Mouse (Mus musculus) gonadal fat pad, adult 2 months (tissue): Measurements from ENCODE around the gene Tgfbr3. TPM values are rescaled to one million over a fixed set of nuclear protein-coding genes. Genes with fewer than 3 reads are reported as not detected.

Source experiments
- DNase-seq: peaks from one replicate; pipeline ENCODE4 v3.0.0-alpha.2; 2012; ENCODE audit warnings: low read depth
- polyA plus RNA-seq: library from polyadenylated mRNA; depleted of rRNA; stranded (reverse); fragments of >200 nt; gene quantifications from 2 replicates; pipeline ENCODE4 v1.2.3, GENCODE M21; 2012

The Tgfbr3 gene
- polyA plus RNA-seq, 1 experiment, result 27.1 TPM

DNA sequence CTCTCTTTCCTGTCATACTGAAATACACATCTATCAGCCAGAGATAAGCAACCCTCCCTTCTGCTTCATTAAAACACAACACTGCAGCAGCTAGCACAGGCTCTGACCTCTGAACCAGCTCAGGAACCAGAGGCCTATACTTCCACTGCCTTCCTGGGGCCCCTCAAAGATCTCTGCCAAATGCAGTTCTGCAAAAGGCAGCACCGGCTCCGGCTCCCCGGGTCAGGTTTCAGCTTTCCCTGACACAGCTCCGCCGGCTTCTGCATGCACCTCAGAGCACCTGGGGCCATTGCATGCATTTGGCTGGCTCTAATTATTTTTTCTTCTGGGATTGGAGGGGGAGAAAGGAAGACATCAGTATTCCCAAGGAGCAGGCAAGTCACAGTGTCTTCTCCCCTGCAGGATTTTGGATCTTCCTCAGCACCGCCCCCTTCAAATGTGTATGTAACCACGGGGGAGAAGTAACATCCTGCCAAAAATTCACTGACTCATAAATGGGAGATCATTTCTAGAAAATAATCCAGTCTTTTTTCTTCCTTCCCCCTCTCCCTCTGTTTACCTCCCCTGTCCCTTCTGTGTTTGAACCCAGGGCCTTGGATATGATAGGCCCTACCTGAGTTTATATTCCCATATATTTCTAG is 178.4 kb downstream of the Tgfbr3 start:
- DNase-seq, result no peak

DNA sequence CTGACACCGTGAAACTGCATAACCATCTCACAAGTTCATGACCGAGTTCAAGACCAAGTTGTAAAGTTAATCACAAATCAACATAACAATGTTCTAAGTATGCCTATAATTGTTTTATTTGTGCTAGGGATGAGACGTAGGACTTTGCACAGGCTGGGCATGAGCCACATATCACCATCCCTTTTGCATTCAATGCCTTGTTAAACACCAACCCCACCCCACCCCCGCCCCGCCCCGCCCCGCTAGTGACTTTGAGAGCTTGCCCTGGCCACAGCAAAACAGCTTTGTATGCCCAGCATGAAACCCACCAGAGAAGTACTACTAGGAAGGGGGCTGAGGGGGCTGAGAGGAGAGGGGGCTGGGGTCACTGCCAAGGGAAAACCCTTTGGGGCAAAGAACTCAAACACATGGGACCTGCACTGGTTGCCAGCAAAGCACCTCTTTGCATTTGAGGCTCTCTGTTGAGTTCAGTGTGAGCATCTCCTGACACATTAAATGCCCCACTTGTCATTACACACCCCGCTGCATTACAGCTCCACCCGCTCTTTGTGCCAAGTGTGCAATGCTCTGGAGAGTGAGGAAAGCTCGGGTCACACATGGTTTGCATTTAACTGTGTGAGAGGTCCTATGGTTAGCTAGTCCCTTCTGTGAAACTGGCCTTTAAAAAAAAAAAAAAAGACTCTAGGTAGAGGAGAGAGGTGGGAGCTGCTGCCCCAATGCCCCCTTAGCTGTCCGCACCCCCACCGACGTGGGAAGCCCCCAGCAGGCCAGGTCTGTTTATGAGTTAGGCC is 179.1 kb downstream of the Tgfbr3 start:
- no peak for DNase-seq

DNA sequence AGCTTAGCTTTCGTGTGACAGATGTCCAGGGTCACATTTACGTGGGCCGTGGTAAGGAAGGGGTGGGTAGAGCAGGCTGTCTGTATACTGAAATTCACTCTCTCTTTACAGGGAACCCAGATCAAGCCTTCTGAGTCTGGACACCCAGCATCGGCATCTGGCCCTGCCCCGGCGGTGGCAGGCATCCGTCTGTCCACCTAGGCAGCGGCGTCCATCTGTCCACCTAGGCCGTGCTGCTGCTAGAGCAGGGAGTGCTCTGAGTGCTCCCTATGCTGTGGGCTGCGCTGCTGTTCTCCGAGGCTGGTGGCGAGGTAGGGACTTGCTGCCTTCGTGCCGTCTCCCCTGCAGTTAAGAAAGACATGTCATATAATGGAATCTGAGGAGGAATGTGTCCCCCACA is 180.0 kb downstream of the Tgfbr3 start:
- DNase-seq, result no peak

DNA sequence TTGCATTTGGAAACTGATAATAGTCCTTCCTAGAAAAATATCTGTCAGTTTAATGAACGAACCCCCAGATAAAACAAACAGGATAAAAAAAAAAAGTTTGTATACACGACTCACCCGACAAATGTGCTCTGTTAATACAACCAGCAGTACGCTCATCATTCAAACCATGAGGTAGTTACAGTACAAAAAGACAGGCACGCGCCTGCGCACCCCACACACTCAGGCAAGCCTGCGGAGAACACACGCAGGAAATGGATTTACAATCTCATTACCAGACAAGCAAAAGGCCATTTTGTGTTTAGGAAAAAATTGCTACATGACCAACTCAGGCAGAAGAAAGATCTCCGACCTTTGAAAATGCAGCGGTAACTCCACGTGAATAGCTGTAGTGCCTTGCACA is 182.6 kb downstream of the Tgfbr3 start:
- DNase-seq, result no peak

DNA sequence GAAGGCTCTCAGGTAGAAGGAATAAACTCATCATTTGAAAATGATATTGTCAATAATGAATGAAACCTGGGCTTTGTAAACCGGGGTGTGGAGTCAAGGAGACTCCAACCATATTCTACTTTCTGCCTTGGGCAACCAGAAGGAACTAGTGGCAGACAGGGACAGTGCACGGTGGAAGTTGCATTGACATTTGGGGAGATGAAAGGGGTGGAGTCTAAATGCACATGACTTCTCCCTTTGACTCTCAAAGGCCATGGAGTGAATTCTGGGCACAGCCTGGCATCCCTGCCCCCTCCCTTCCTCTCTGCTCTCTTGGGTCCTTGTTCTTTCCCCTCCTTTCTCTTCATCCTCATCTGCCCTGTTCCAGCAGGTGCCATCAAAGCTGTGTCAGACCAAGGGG is 183.3 kb downstream of the Tgfbr3 start:
- DNase-seq, result no peak

DNA sequence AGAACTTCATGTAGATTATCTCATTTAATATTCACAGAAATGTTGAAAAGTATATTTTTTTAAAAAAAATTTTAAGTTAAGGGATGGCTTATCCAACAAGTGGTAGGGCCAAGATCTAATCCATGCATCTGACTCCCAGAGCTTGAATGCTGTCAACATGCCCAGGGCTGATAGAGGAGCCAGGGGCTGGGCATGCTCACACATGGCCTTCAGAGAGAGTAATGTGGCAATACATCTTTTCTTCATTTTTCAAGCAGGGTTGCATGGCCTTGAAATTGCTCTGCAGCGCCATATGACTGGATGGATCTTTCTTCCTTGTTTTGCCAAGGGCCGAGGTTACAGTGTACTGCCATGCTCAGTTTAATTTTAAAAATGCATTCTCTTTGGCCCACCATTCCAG is 185.8 kb downstream of the Tgfbr3 start:
- DNase-seq, result no peak

DNA sequence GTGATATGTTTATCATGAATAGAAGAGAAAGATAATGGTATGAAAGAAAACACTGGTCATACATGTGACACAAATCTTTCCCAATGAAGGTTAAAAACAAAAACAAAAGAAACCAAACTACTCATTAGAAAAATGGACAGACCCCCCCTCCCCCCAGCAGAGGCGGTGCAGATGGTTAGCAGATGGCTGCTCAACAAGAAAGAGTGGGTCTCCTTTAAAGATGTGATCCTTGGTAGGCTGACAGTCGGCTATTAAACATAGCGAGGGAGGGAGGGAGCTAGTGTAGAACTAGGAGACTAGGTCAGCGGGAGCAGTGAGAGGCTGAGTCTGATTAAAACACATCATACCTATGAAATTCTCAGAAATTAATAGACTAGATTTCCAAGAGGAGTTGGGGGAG is 186.5 kb downstream of the Tgfbr3 start:
- no peak for DNase-seq

DNA sequence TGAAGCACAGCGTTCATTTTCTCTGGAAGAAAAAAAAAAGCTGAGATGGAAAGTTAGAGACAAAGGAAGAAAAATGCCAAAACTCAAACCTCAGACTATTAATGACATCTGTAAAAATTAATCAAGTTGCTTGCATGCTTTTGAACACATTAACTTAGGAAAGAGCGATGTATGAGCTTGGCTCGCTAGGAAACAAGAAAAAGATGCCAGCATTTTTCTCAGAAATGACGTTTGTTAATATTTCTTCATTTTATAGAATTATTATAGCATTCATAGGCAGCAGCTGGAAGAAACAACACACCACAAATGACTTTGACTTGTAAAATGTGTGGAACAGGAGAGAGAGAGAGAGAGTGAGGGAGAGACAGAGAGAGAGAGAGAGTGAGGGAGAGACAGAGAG is 187.7 kb downstream of the Tgfbr3 start:
- DNase-seq, result no peak

DNA sequence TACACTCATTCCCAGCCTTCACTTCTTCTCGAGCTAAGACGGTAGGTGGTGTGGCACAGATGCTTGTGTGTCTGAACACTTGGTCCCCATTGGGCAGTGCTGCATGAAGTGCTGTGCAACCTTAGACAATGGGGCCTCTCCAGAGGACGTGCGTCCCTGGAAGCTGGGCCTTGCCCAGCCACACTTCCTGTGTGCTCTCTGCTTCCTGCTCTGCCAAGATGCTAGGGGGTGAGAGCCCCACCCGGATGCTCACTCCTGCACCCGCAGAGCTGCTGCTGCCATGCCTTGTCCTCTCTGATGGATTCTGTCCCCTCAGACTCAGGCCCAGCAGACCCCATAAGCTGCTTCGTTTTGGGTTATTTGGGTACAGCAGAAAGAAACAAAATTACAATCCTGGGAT is 188.3 kb downstream of the Tgfbr3 start:
- DNase-seq, result no peak

DNA sequence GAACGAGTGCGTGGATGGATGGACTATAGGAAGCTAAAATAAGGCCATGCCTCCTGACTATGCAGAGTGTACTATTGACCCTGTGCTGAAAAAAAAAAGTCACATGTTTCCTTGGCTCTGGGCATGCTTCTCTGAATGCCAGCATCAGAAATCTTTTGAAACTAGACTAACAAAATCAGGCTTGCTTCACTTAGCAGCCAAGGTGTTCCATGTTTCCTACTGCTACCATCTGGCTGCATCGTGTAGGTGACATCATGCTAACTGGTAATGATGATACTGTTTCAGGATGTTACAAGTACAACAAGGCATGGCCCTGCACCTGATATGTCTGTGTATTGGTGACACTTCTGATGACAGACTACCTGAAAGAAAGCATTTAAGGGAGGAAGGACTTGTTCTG is 189.8 kb downstream of the Tgfbr3 start:
- DNase-seq, result no peak

DNA sequence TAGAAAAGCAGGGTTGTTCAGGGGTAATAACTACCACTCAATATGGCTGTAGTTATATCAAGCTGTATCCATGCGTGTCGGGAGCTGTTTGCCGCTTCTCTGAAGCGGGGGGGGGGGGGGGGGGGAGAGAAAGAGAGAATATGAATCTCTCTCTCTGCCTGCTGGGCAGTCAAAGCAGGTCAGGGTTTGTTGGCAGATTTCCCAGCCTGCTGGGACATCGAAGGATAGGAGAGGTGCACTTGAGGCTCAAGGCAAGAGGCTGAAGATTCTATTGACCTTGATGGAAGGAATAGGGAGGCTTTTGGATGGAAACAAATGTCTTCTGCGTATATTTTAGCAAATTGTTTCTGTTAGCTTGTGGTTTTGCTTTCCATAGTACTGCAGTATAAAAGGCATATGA is 190.4 kb downstream of the Tgfbr3 start:
- no peak for DNase-seq

DNA sequence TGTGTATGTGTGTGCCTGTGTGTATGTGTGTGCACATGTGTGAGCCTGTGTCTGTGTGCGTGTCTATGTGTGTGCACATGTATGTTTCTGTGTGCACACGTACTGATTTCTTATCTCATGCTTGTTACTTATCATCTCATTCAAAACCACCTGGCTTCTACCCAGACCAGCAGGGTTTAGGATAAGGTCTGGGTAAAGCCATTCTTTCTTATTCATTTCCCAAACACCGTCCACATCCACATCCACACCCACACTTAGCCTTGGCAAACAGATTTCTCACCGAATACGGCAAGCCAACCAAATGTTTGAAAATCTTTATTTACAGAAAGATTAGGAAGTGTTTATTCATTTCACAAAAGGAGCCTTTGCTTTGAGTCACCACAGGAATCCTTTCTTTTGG is 191.4 kb downstream of the Tgfbr3 start:
- DNase-seq, result no peak

DNA sequence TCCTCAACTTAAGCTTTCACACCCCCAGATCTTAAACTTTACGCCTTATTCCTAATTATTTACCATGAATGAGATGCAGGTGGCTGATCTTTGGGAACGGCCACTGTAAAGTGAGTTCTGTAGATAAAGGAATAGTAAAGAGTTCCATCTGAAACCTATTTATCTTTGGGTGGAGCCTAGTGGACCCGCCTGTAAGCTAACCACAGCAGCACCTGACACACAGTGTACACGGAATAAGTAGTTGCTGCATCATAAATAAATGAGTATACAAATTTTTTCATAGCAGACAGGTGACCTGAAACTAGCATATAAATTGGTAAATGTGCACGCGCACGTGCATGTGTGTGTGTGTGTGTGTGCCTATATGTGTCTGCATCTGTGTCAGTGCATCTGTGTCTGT is 192.1 kb downstream of the Tgfbr3 start:
- DNase-seq, result no peak

DNA sequence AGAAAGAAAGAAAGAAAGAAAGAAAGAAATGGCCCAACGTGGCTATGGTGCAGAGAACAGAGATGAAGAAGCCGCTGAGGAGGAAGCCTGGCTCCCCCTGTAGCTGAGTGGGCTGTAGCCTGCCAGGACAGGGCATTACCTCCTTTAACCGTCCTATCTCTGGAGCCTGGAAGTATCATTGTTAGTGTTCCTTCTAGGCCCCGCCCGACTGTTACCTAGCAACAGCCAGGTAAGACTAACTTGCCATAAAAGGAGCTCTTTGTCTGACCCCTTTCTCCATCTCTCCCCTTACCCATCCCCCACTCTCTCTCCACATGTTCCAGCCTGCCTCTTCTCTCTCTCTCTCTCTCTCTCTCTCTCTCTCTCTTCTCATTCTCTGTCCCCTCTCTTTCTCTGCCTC is 195.2 kb downstream of the Tgfbr3 start:
- DNase-seq, result no peak

DNA sequence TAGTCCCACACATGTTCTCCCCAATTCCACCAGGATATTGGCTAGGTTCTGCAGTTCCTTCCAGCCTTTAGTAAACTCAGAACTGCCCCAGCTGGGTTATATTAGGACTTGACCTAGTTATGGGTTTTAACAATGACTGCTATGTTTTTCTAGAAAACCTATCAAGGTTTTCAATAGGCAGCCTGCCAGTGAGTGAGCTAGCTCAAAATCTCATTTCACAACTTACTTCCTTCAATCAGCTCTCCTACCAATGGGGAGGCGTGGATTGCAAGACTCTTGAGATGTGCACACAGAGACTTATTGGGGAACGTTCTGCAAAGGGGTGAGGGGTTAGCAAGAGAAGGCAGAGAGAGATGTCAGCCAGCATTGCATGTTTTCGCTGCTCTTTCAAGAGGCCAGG is 196.2 kb downstream of the Tgfbr3 start:
- DNase-seq, result no peak

DNA sequence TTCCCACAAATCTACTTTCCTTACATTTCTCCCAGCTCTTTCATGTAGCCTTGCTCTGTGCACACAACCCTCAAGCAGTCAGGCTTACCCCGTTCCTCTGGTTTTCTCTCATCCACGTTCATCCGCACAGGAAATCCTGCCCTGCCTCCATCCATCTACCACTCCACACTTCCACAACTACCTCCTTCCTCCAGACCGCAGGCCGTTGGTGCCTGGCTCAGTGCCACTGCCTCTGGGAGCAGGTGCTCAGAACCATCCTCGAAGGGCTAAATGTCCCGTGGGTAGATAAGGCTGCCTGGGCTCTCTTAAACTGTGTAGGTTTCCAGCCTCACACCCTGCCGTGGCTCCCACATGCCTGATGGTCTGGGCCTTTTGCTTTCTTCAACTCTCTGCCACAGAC is 197.3 kb downstream of the Tgfbr3 start:
- DNase-seq, result no peak

DNA sequence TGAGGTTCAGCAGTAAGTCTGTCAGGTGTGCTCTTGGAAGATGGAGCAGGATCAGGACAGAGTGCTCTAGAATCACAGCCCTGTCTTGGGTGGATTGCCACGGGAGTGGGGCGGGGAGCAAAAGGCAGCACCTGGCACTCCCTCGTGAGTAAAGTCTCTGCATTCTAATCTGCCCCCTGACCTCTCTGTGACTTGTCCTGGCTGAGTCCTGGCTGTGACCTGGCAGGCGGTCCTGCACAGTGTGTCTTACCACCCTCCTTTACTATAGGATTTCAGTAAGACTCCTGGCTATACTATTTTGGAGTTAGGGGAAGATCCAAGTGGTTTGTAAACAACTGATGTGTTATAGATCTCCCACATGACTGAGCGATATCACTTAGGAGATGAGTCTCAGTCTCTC is 199.5 kb downstream of the Tgfbr3 start:
- DNase-seq, result no peak

DNA sequence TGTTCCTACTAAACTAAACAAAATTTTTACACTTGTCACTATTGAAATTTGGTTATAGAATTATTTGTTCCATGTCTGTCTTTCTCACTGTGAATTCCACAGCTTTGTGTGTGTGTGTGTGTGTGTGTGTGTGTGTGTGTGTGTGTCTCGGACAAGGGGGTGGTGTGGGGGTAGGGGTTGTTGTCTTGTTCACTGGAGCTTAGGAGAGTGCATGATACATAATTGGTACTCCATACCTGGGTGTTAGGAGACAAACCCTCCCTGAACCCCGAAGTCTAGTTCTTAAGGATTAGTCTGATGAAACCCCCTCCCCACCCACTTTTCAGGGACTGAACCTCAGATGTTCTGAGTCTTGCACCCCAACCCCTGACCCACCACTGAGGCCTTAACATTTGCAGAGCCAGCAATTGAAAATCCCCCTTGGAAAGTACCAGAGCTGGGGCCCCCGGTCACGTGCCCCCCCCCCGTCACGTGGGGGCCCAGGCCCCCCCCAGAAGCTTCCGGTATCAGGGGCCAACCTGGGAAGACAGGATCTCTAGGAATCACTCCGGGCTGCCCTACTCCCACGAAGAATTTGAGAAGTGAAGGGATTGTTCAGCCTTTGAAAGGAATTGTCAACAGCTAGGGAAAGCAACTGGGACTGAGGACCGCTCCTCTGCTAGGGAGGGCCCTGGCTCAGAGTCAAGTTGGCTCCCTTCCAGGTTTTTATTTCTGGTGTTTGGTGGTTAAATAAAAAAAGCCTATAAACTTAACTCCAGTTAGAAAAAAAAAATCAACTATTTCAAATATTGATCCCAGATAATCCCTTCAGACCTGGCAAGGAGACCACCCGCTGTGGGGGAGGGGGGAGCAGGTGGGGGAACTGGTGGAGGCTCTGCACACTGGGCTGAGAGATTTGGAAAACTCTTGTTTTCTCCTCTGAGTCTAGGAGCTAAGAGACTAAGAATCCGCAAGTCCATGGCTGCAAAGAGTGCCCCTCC is 201.3 kb downstream of the Tgfbr3 start:
- DNase-seq, result no peak

DNA sequence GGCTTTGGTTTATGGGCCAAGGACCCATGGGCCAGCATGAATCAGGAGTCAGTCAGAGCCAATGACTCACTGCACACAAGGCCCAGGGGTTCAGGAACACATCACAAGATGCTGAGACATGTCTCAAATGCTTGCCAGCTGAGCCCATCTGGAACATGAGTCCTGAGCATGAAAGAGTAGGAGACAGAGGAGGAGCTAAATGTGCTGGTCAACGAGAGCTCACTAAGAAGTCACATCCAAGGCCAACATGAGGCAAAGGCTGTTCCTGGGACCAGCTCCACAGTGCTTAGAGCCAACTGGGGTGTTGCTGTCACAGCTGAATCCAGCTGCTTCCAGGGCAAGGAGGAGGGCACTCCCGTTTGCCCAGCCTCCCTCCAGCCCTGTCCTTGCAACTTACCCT is 202.1 kb downstream of the Tgfbr3 start:
- DNase-seq, result peak; percentile 86

DNA sequence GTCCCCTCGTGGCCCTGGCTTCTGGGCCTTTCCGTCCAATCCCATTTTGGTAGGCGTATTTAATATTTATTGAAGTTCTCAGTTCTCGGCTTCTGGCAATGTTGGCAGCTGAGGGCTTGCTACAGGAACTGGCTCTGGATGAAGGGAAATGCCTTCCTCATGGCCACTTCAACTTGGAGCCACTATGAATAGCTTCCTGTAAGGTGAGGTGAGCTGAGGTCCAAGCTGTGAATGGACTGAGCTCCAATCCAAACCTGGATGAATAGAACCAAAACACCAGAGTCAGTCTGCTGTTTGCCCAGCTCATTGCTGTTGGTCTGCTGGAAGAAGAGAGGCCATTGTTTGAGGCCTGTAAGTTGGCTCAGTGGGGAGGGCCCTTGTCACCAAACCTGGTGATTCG is 203.3 kb downstream of the Tgfbr3 start:
- no peak for DNase-seq

DNA sequence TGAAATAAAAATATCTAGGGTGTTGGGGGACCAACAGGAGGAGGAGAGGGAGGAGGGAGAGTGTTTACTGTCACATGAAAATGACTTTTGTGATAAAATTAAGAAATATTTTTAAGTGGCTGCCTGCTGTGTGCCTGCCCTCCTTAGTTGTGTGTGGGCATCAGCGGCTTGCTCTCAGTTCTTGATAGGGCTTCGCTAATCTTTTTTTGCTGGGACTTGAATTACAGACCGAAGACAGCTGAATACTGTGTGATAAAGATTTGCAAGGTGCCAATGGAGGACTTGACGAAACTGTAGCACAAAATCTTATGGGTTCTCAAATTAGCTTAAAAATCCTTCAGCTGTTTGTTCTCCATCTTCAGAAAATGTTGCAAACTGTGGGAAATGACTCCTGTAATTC is 205.0 kb downstream of the Tgfbr3 start:
- DNase-seq, result no peak

DNA sequence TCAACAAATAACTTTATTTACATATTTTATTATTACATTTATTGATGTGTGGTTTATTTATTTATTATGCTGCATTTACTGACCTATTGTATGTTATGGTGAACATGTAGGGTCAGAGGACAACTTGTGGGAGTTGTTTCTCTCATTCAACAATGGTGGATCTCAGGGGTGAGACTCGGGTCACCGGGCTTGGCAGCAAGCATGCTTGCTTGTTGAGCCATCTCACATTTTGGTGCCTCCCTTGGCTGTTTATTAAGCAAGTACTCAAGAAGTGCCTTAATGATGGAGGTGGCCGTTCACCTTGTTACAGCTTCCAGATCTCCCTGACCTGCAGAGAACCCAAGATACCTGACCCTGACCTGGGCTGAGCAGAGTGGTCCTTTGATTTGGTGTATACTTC is 207.4 kb downstream of the Tgfbr3 start:
- no peak for DNase-seq
